Mouse (Mus musculus): ENCODE measurements around the gene 1810010H24Rik. TPM values are rescaled to one million over a fixed set of nuclear protein-coding genes. Genes with fewer than 3 reads are reported as not detected.
A peak's percentile ranks its signal among the peaks of the same experiment; 100 is the strongest.
"Not testable (repeated sequence)": the region's sequence is repeated elsewhere in the genome, so short reads cannot be mapped to it uniquely, and the experiment has no call there.

Gene 1810010H24Rik
- polyA plus RNA-seq, 1 experiment from 2014 or later: 2.0 TPM

GRCm38 (mm10) chr11:107011171-107011570, 14.3 kb upstream of the 1810010H24Rik start:
- peak overlapping the region; percentile 92; the same call in 1 of the 2 replicates for H3K27ac ChIP-seq (ENCODE audit: low read length)
- H3K9ac ChIP-seq (ENCODE audit: low read length): no peak overlapping the region
- H3K36me3 ChIP-seq (ENCODE audit: control insufficient read depth, insufficient read depth, low read length): no peaks in the 10 kb centered on the region
- H3K27me3 ChIP-seq (ENCODE audit: control insufficient read depth, insufficient read depth, low read length): no peaks in the 10 kb centered on the region
- H3K4me1 ChIP-seq (ENCODE audit: control insufficient read depth, insufficient read depth, low read length): peaks cover 9% of the 10 kb centered on the region; the same call in 1 of the 2 replicates
- no peak for ATAC-seq (ENCODE audit: insufficient read depth, low FRiP score)
- H3K9me3 ChIP-seq (replicated peaks; ENCODE audit: control insufficient read depth, low read length): no peaks in the 10 kb centered on the region
- no peak overlapping the region for H3K4me3 ChIP-seq (replicated peaks; ENCODE audit: low read length)
- 75% methylated on average over 7 of the region's 7 CpGs for WGBS
- no peak overlapping the region for H3K4me2 ChIP-seq (ENCODE audit: low read depth, low read length)

- WGBS: 24% methylated on average over 18 of the region's 18 CpGs
- ATAC-seq (ENCODE audit: insufficient read depth, low FRiP score): no peak
These were observed 13.7 kb upstream of the 1810010H24Rik start for GRCm38 (mm10) chr11:107011669-107012323.

GRCm38 (mm10) chr11:107012324-107013017, 13.0 kb upstream of the 1810010H24Rik start:
- H3K27ac ChIP-seq (ENCODE audit: low read length): peak overlapping the region; percentile 92
- no peaks in the 10 kb centered on the region for H3K27me3 ChIP-seq (ENCODE audit: control insufficient read depth, insufficient read depth, low read length)
- peak overlapping the region; percentile 69 for H3K9ac ChIP-seq (ENCODE audit: low read length)
- H3K4me2 ChIP-seq (ENCODE audit: low read depth, low read length): peak overlapping the region; percentile 56
- no peaks in the 10 kb centered on the region for H3K36me3 ChIP-seq (ENCODE audit: control insufficient read depth, insufficient read depth, low read length)
- ATAC-seq (ENCODE audit: insufficient read depth, low FRiP score): peak; percentile 94
- under 1% methylated on average over 37 of the region's 37 CpGs for WGBS
- H3K4me1 ChIP-seq (ENCODE audit: control insufficient read depth, insufficient read depth, low read length): peaks cover 9% of the 10 kb centered on the region; the same call in 1 of the 2 replicates
- no peaks in the 10 kb centered on the region for H3K9me3 ChIP-seq (replicated peaks; ENCODE audit: control insufficient read depth, low read length)
- peak overlapping the region; percentile 47 for H3K4me3 ChIP-seq (replicated peaks; ENCODE audit: low read length)

More at GRCm38 (mm10) chr11:107011669-107012323, 13.7 kb upstream of the 1810010H24Rik start:
- Histone ChIP-seq H3K27me3 (ENCODE audit: control insufficient read depth, insufficient read depth, low read length) (no peaks in the 10 kb centered on the region), H3K9ac (ENCODE audit: low read length) (peak overlapping the region; percentile 69), H3K9me3 (replicated peaks; ENCODE audit: control insufficient read depth, low read length) (no peaks in the 10 kb centered on the region), H3K4me1 (ENCODE audit: control insufficient read depth, insufficient read depth, low read length) (peaks cover 9% of the 10 kb centered on the region; the same call in 1 of the 2 replicates), H3K27ac (ENCODE audit: low read length) (peak overlapping the region; percentile 92), H3K4me2 (ENCODE audit: low read depth, low read length) (peak overlapping the region; percentile 56), H3K36me3 (ENCODE audit: control insufficient read depth, insufficient read depth, low read length) (no peaks in the 10 kb centered on the region), H3K4me3 (replicated peaks; ENCODE audit: low read length) (peak overlapping the region; percentile 47)

GRCm38 (mm10) chr11:107014020-107014585, 11.4 kb upstream of the 1810010H24Rik start:
- Histone ChIP-seq H3K9ac (ENCODE audit: low read length) (no peak overlapping the region), H3K27ac (ENCODE audit: low read length) (no peak overlapping the region; the same call in 1 of the 2 replicates), H3K4me2 (ENCODE audit: low read depth, low read length) (no peak overlapping the region), H3K9me3 (replicated peaks; ENCODE audit: control insufficient read depth, low read length) (no peaks in the 10 kb centered on the region), H3K4me3 (replicated peaks; ENCODE audit: low read length) (no peak overlapping the region), H3K36me3 (ENCODE audit: control insufficient read depth, insufficient read depth, low read length) (no peaks in the 10 kb centered on the region), H3K4me1 (ENCODE audit: control insufficient read depth, insufficient read depth, low read length) (peaks cover 9% of the 10 kb centered on the region; the same call in 1 of the 2 replicates), H3K27me3 (ENCODE audit: control insufficient read depth, insufficient read depth, low read length) (no peaks in the 10 kb centered on the region)
- ATAC-seq (ENCODE audit: insufficient read depth, low FRiP score): no peak
- 78% methylated on average over 11 of the region's 11 CpGs for WGBS

GRCm38 (mm10) chr11:107014597-107015309, 10.7 kb upstream of the 1810010H24Rik start:
- Histone ChIP-seq H3K9ac (ENCODE audit: low read length) (no peak overlapping the region), H3K27me3 (ENCODE audit: control insufficient read depth, insufficient read depth, low read length) (no peaks in the 10 kb centered on the region), H3K36me3 (ENCODE audit: control insufficient read depth, insufficient read depth, low read length) (no peaks in the 10 kb centered on the region), H3K4me1 (ENCODE audit: control insufficient read depth, insufficient read depth, low read length) (peaks cover 9% of the 10 kb centered on the region; the same call in 1 of the 2 replicates), H3K27ac (ENCODE audit: low read length) (no peak overlapping the region; the same call in 1 of the 2 replicates), H3K4me2 (ENCODE audit: low read depth, low read length) (no peak overlapping the region), H3K9me3 (replicated peaks; ENCODE audit: control insufficient read depth, low read length) (no peaks in the 10 kb centered on the region), H3K4me3 (replicated peaks; ENCODE audit: low read length) (0 out of 2 replicates have a peak overlapping the region, but pooled peaks have one; percentile 16)
- ATAC-seq (ENCODE audit: insufficient read depth, low FRiP score): no peak
- 34% methylated on average over 14 of the region's 14 CpGs for WGBS

GRCm38 (mm10) chr11:107015535-107016187, 9.8 kb upstream of the 1810010H24Rik start:
- not testable (repeated sequence) for H3K9me3 ChIP-seq (replicated peaks; ENCODE audit: control insufficient read depth, low read length); H3K9ac ChIP-seq (ENCODE audit: low read length); H3K27ac ChIP-seq (ENCODE audit: low read length); H3K4me3 ChIP-seq (replicated peaks; ENCODE audit: low read length); H3K36me3 ChIP-seq (ENCODE audit: control insufficient read depth, insufficient read depth, low read length); H3K27me3 ChIP-seq (ENCODE audit: control insufficient read depth, insufficient read depth, low read length); ATAC-seq (ENCODE audit: insufficient read depth, low FRiP score); H3K4me1 ChIP-seq (ENCODE audit: control insufficient read depth, insufficient read depth, low read length); H3K4me2 ChIP-seq (ENCODE audit: low read depth, low read length)
- WGBS: 69% methylated on average over 11 of the region's 11 CpGs

GRCm38 (mm10) chr11:107016893-107017292, 8.6 kb upstream of the 1810010H24Rik start:
- no peaks in the 10 kb centered on the region for H3K36me3 ChIP-seq (ENCODE audit: control insufficient read depth, insufficient read depth, low read length)
- no peak overlapping the region for H3K4me3 ChIP-seq (replicated peaks; ENCODE audit: low read length)
- WGBS: 38% methylated on average over 1 of the region's 1 CpGs
- H3K4me2 ChIP-seq (ENCODE audit: low read depth, low read length): no peak overlapping the region
- H3K9me3 ChIP-seq (replicated peaks; ENCODE audit: control insufficient read depth, low read length): no peaks in the 10 kb centered on the region
- H3K9ac ChIP-seq (ENCODE audit: low read length): no peak overlapping the region
- no peak overlapping the region for H3K27ac ChIP-seq (ENCODE audit: low read length)
- ATAC-seq (ENCODE audit: insufficient read depth, low FRiP score): peak; percentile 43; the same call in 1 of the 2 replicates
- no peaks in the 10 kb centered on the region for H3K27me3 ChIP-seq (ENCODE audit: control insufficient read depth, insufficient read depth, low read length)
- H3K4me1 ChIP-seq (ENCODE audit: control insufficient read depth, insufficient read depth, low read length): no peaks in the 10 kb centered on the region

GRCm38 (mm10) chr11:107017339-107017886, 8.1 kb upstream of the 1810010H24Rik start:
- Histone ChIP-seq H3K9me3 (replicated peaks; ENCODE audit: control insufficient read depth, low read length) (no peaks in the 10 kb centered on the region), H3K27ac (ENCODE audit: low read length) (peak overlapping the region; percentile 21; the same call in 1 of the 2 replicates), H3K36me3 (ENCODE audit: control insufficient read depth, insufficient read depth, low read length) (no peaks in the 10 kb centered on the region), H3K9ac (ENCODE audit: low read length) (no peak overlapping the region), H3K4me3 (replicated peaks; ENCODE audit: low read length) (no peak overlapping the region), H3K4me2 (ENCODE audit: low read depth, low read length) (no peak overlapping the region), H3K4me1 (ENCODE audit: control insufficient read depth, insufficient read depth, low read length) (no peaks in the 10 kb centered on the region), H3K27me3 (ENCODE audit: control insufficient read depth, insufficient read depth, low read length) (no peaks in the 10 kb centered on the region)
- no peak for ATAC-seq (ENCODE audit: insufficient read depth, low FRiP score)
- 54% methylated on average over 6 of the region's 6 CpGs for WGBS
